Mouse (Mus musculus) limb, embryonic 11.5 days (tissue): ENCODE data around the gene Lgi4. TPM values are rescaled to one million over a fixed set of nuclear protein-coding genes. Genes with fewer than 3 reads are reported as not detected.

Source experiments
- ATAC-seq: fragments of 200-750 bp; cut with Nextera tagmentation; 2 replicates; pipeline ENCODE4 v1.8.0; 2017; ENCODE audit warnings: low read depth; ENCODE audit not compliant: insufficient number of reproducible peaks, low FRiP score, low TSS enrichment
- DNase-seq: peaks from one replicate; pipeline ENCODE4 v3.0.0-alpha.2; 2015; ENCODE audit warnings: low spot score
- H3K27ac ChIP-seq: fragments of 300-500 bp; sonication (generic); replicated peaks from 2 replicates; pipeline ENCODE4 v1.5.1; 2014; ENCODE audit warnings: low read depth, mild to moderate bottlenecking, low read length
- H3K27me3 ChIP-seq: fragments of 300-500 bp; sonication (generic); 2 replicates; pipeline ENCODE4 v1.6.1; 2014; ENCODE audit warnings: mild to moderate bottlenecking, low read length, mixed read lengths; ENCODE audit not compliant: control insufficient read depth, insufficient read depth
- H3K36me3 ChIP-seq: fragments of 300-500 bp; sonication (generic); 2 replicates; pipeline ENCODE4 v1.6.1; 2014; ENCODE audit warnings: mild to moderate bottlenecking, low read length, moderate library complexity, mixed read lengths; ENCODE audit not compliant: control insufficient read depth, insufficient read depth
- H3K4me1 ChIP-seq: fragments of 300-500 bp; sonication (generic); 2 replicates; pipeline ENCODE4 v1.6.1; 2014; ENCODE audit warnings: low read length, mixed read lengths; ENCODE audit not compliant: control insufficient read depth, insufficient read depth
- H3K4me2 ChIP-seq: fragments of 300-500 bp; sonication (generic); 2 replicates; pipeline ENCODE4 v1.6.1; 2014; ENCODE audit warnings: low read depth, mild to moderate bottlenecking, moderate library complexity; ENCODE audit not compliant: severe bottlenecking
- H3K4me3 ChIP-seq: fragments of 300-500 bp; sonication (generic); 2 replicates; pipeline ENCODE4 v1.5.1; 2014; ENCODE audit warnings: low read depth, low read length
- H3K9ac ChIP-seq: fragments of 300-500 bp; sonication (generic); 2 replicates; pipeline ENCODE4 v1.6.1; 2014; ENCODE audit warnings: mild to moderate bottlenecking, low read length
- H3K9me3 ChIP-seq: fragments of 300-500 bp; sonication (generic); 2 replicates; pipeline ENCODE4 v1.6.1; 2016; ENCODE audit warnings: low read length; ENCODE audit not compliant: control insufficient read depth
- WGBS: fragments of 180-500 bp; shearing (Covaris S2); extraction: QIAGEN DNeasy Blood & Tissue Kit; methylation state at CpG from one replicate; pipeline ENCODE4 v1.1.7; 2014; 5-methylcytosine and 5-hydroxymethylcytosine counted together
- polyA plus RNA-seq: library from polyadenylated mRNA; unstranded; fragments of >200 nt; fragmentation: Nextera tagmentation; extraction: Ambion mirVana; gene quantifications from 2 replicates; pipeline ENCODE4 v1.2.1, GENCODE M21; 2014

The Lgi4 gene
- polyA plus RNA-seq, 1 experiment from 2014 or later: 0.23 TPM

DNA sequence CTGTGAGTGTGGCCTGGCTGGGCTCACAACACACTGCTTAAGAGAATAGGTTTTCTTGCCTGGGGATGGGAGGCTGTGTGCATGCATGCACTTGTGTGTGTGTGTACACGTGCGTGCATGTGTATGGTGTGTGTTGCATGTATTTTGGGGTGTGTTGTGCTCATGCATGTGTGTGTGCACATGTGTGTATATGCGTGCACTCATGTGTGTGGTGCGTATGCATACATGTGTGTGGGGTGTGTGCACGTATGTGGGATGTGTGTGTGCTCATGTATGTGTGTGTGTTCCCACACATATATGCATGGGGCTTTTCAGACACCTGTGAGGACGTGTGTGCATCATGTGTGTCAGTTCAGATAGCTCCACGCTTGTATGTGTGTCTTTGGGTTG, 1.5 kb downstream of the Lgi4 start:
- H3K27ac ChIP-seq: no peak overlapping the region

GRCm38 (mm10) chr7:31063074-31063560, 4.0 kb downstream of the Lgi4 start:
- no peak for ATAC-seq
- WGBS: 85% methylated on average over 12 of the region's 12 CpGs

More for the DNA sequence above, 1.5 kb downstream of the Lgi4 start:
- DNase-seq: no peak
- H3K4me3 ChIP-seq: no peak overlapping the region
- H3K4me1 ChIP-seq: no peaks in the 10 kb centered on the region; the same call in 1 of the 2 replicates
- no peak for ATAC-seq
- no peaks in the 10 kb centered on the region for H3K36me3 ChIP-seq
- WGBS: 86% methylated on average over 7 of the region's 7 CpGs
- H3K9ac ChIP-seq: no peak overlapping the region
- H3K27me3 ChIP-seq: no peaks in the 10 kb centered on the region
- no peak overlapping the region for H3K4me2 ChIP-seq
- H3K9me3 ChIP-seq: no peaks in the 10 kb centered on the region

GRCm38 (mm10) chr7:31067836-31068235, 8.7 kb downstream of the Lgi4 start:
- no peak for DNase-seq
- Histone ChIP-seq H3K27ac (no peak overlapping the region), H3K36me3 (no peaks in the 10 kb centered on the region), H3K4me2 (no peak overlapping the region), H3K9ac (no peak overlapping the region), H3K27me3 (no peaks in the 10 kb centered on the region), H3K9me3 (no peaks in the 10 kb centered on the region), H3K4me3 (no peak overlapping the region), H3K4me1 (no peaks in the 10 kb centered on the region)
- ATAC-seq: no peak
- WGBS: 43% methylated on average over 5 of the region's 5 CpGs

More at GRCm38 (mm10) chr7:31063074-31063560, 4.0 kb downstream of the Lgi4 start:
- no peaks in the 10 kb centered on the region; the same call in 1 of the 2 replicates for H3K4me1 ChIP-seq
- no peaks in the 10 kb centered on the region for H3K36me3 ChIP-seq
- no peak overlapping the region for H3K9ac ChIP-seq
- no peaks in the 10 kb centered on the region for H3K27me3 ChIP-seq
- no peaks in the 10 kb centered on the region for H3K9me3 ChIP-seq
- H3K4me3 ChIP-seq: no peak overlapping the region
- DNase-seq: no peak
- no peak overlapping the region for H3K27ac ChIP-seq
- H3K4me2 ChIP-seq: no peak overlapping the region

DNA sequence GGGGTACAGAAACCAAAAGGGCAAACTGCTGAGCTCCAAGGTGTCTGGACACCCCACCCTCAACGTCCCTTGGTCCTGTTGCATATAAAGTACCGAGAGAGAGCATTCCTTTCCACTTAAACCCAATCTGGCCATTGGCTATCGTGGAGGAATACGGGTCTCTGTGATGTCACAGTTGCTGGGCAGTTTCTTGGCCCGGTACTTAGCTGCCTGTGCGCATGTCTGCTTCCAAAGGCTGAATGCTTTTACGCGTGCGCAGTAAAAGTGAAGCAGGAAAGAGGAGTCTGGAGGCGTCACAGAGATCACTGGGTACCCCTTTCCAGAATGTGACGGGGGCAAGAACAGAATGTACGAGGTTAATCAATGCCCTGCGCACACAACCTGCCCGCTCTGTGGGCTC, 10.3 kb downstream of the Lgi4 start:
- Histone ChIP-seq H3K9me3 (no peaks in the 10 kb centered on the region), H3K27me3 (no peaks in the 10 kb centered on the region)

DNA sequence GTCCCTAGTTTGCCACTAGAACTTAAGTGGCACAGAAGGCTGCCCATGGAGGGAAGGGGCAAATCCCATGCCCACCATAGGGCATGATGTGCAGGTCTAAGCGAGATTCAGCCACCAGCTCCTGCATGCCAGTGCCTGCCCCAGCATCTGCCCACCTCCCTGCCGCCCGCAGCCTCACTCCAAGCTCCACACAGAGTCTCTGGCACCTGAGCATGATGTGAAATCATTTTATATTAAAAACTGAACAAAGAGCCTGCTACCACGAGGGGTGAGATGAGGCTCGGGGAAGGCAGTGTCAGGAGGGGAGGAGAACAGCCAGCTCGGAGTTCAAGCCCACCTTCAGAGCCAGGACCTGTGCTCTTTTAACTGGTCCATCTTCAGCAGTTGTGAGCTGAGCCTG, 11.2 kb downstream of the Lgi4 start:
- Histone ChIP-seq H3K27ac (no peak overlapping the region), H3K9me3 (no peaks in the 10 kb centered on the region), H3K4me1 (no peaks in the 10 kb centered on the region), H3K9ac (no peak overlapping the region), H3K27me3 (no peaks in the 10 kb centered on the region), H3K4me2 (no peak overlapping the region), H3K4me3 (no peak overlapping the region), H3K36me3 (no peaks in the 10 kb centered on the region)
- no peak for DNase-seq
- 82% methylated on average over 6 of the region's 6 CpGs for WGBS
- ATAC-seq: no peak

More for the DNA sequence above, 10.3 kb downstream of the Lgi4 start:
- Histone ChIP-seq H3K27ac (no peak overlapping the region), H3K36me3 (no peaks in the 10 kb centered on the region), H3K4me2 (no peak overlapping the region), H3K9ac (no peak overlapping the region), H3K4me3 (no peak overlapping the region), H3K4me1 (no peaks in the 10 kb centered on the region)
- WGBS: 87% methylated on average over 14 of the region's 14 CpGs
- DNase-seq (no peak), ATAC-seq (no peak)

GRCm38 (mm10) chr7:31072326-31072725, 13.2 kb downstream of the Lgi4 start:
- Histone ChIP-seq H3K4me3 (no peak overlapping the region), H3K27ac (no peak overlapping the region), H3K4me1 (no peaks in the 10 kb centered on the region), H3K27me3 (no peaks in the 10 kb centered on the region), H3K9me3 (no peaks in the 10 kb centered on the region), H3K36me3 (no peaks in the 10 kb centered on the region), H3K4me2 (no peak overlapping the region), H3K9ac (no peak overlapping the region)
- no peak for DNase-seq
- ATAC-seq: no peak
- 22% methylated on average over 9 of the region's 9 CpGs for WGBS

- H3K9me3 ChIP-seq: no peaks in the 10 kb centered on the region
- H3K27me3 ChIP-seq: no peaks in the 10 kb centered on the region
- no peak overlapping the region for H3K27ac ChIP-seq
- H3K4me3 ChIP-seq: no peak overlapping the region
- H3K36me3 ChIP-seq: no peaks in the 10 kb centered on the region
- no peak for DNase-seq
- no peak for ATAC-seq
- no peak overlapping the region for H3K9ac ChIP-seq
- H3K4me1 ChIP-seq: 0 out of 2 replicates have a peak, but pooled peaks cover 2% of the 10 kb centered on the region
- H3K4me2 ChIP-seq: no peak overlapping the region
Observed at GRCm38 (mm10) chr7:31073546-31073945, 14.4 kb downstream of the Lgi4 start.

DNA sequence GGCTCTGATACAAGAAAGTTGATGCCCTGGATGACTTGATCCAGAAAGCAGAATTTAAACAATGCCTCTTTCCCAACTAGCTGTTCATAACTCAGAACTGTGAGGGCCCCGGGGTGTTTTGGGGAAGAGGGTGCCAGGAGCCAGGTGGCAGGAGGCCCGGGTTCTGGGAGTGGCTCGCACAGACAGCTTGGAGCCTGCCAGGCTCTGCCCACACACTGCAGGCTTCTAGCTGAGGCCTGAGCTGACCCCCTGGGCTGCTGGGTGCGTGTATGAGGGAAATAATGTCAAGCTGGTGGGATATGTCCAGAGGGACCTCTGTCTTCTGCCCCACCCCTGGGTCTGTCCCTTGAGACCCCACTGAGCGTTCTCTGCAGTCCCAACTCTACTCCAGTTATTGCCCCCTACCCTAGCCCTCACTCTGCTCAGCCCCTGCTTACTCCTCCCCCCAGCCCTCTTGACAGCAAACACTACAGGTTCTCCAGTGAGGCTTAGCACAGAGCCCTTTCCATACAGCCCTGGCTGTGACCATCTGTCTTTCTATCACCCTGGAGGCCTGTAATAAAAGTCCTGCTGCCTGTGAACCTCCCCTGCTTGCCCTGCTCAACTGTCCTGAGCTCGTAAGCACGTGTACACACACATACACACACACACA, 15.0 kb downstream of the Lgi4 start:
- 54% methylated on average over 6 of the region's 7 CpGs for WGBS
- no peak overlapping the region for H3K9ac ChIP-seq
- no peak overlapping the region for H3K4me3 ChIP-seq
- ATAC-seq (no peak), DNase-seq (no peak)
- no peaks in the 10 kb centered on the region for H3K36me3 ChIP-seq
- 0 out of 2 replicates have a peak, but pooled peaks cover 2% of the 10 kb centered on the region for H3K4me1 ChIP-seq
- H3K9me3 ChIP-seq: no peaks in the 10 kb centered on the region
- H3K27me3 ChIP-seq: no peaks in the 10 kb centered on the region
- no peak overlapping the region for H3K4me2 ChIP-seq
- no peak overlapping the region for H3K27ac ChIP-seq

GRCm38 (mm10) chr7:31074713-31075069, 15.5 kb downstream of the Lgi4 start:
- WGBS: 65% methylated on average over 5 of the region's 5 CpGs

More at GRCm38 (mm10) chr7:31074713-31075069, 15.5 kb downstream of the Lgi4 start:
- Histone ChIP-seq H3K4me2 (no peak overlapping the region), H3K9me3 (no peaks in the 10 kb centered on the region), H3K27ac (no peak overlapping the region), H3K9ac (no peak overlapping the region), H3K27me3 (no peaks in the 10 kb centered on the region), H3K36me3 (no peaks in the 10 kb centered on the region), H3K4me3 (no peak overlapping the region), H3K4me1 (0 out of 2 replicates have a peak, but pooled peaks cover 2% of the 10 kb centered on the region)
- no peak for ATAC-seq
- no peak for DNase-seq
